Mouse (Mus musculus): Measurements from ENCODE around the gene Lama1.

- no peak for TF ChIP-seq GATA1 (IDR thresholded peaks at IDR 0.05; ENCODE audit: low read length)
- TF ChIP-seq TAL1 (IDR thresholded peaks at IDR 0.05; ENCODE audit: low read length) = no peak
Observed at GRCm38 (mm10) chr17:67722055-67722454, 25.0 kb downstream of the Lama1 start.

Data from erythroblast, embryonic 14.5 days (primary cell).